Mouse (Mus musculus): ENCODE data around the gene Pheta2.

The Pheta2 gene

DNA sequence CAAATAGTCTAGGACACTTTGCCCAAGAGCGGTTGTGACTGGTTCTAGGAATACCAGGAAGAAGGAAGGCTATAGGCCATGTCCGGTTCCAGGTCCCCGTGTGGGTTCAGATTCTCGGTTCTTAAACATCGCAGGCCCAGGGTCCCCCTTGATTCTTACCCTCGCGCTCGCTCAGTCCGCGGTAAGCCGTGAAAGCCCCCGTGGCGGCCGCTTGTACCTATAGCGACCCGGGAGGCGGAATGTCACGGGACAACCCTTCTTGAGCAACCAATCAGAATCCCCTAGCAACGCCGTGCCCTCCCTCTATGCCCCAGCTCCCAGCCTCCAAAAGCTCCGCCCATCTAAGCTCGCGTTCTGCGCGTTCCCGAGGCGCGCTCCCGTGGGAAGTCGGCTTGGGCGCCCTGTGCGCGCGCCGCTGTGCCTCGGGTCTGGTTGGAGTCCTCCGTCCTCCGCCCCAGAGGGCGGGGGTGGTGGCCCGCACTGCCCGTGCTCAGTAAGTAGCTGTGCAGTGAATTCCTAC, at the start of gene Pheta2, which contains the start of the genes Naga and Smdt1:
Gene Pheta2 (plus strand): TSS at position 350 of the 520 bp plus-strand sequence.
Gene Naga (minus strand): TSS at position 333 of the 520 bp plus-strand sequence.
Gene Smdt1 (plus strand): TSS at position 367 of the 520 bp plus-strand sequence.
- DNase-seq (ENCODE audit: low spot score) = peak; percentile 89

DNA sequence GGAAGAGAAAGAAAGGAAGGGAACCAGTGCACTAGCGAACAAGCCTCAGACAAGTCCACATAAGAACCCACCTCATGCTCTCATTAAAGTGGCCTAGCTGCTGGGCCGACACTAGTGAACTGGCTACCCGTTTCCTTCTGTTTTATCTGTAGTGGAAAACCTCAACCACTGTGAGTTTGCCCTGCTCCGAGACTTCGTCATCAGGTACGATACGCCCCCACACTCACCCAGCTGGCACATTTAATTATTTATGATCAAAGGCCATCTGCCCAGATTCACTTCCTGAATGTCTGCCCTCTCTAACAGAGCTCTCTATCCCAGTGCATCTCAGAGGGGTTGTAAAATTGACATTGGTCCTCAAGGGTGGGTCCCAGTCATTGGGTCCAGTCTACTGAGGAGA, 48.5 kb upstream of the Pheta2 start:
- no peak for DNase-seq (ENCODE audit: low spot score)

DNA sequence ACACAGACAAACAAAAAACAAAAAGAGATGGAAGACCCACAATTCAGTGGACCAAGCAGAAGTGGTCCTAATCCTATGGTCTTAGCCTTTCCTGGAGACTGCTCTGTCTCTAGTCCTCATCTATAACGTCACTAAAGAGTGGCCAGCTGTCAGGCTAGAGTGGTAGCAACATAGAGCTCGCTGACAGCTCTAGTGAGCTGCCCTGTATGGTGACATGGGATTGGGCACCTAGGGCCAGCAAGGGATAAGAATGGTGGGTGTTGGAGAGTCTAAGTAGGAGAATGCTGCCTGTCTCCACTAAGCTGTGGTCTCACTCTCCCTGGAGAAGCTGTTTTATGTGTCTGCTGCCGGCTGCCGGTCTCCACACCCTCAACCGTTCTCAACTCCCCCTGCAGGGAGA, 45.9 kb upstream of the Pheta2 start:
- DNase-seq (ENCODE audit: low spot score) = no peak

DNA sequence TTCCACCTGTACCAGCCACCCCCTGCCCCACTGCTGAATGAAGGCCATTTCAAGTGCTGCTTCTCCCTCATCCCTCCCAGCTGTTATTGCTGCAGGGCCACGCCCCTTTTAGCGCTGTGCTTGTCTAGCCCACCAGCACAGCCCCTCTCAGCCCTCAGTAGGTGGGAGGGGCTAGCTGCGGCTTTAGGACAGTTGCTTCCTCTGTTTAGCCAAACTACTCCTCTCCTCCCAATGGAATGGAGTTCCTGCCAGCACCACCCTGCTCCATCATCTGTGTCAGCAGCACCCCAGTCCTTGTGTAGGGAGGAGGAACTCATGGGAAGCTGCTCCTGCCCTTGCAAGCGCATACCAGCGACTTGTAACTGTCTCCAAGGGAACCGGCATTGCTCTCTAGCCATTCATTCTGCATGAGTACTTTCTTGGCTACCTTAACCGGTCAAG, 45.5 kb upstream of the Pheta2 start:
- DNase-seq (ENCODE audit: low spot score) = no peak

DNA sequence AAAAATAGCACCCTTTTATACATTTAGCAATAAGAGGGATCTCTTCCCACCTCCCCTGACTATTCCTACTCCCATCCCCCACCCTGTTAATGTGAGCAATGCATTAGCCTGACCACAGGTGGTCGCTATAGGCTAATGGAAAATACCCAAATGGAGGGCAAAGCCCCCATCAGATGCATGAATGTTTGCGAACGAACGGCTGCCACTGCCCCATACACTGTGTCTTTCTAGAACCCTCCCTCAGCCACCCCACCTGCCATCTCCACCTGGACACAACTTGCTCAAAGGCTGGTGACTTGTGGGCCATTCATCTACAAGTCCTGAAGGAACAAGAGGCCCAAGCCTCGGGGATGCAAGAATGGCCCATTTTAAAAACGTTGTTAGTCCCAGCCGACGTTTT, 44.7 kb upstream of the Pheta2 start:
- no peak for DNase-seq (ENCODE audit: low spot score)

DNA sequence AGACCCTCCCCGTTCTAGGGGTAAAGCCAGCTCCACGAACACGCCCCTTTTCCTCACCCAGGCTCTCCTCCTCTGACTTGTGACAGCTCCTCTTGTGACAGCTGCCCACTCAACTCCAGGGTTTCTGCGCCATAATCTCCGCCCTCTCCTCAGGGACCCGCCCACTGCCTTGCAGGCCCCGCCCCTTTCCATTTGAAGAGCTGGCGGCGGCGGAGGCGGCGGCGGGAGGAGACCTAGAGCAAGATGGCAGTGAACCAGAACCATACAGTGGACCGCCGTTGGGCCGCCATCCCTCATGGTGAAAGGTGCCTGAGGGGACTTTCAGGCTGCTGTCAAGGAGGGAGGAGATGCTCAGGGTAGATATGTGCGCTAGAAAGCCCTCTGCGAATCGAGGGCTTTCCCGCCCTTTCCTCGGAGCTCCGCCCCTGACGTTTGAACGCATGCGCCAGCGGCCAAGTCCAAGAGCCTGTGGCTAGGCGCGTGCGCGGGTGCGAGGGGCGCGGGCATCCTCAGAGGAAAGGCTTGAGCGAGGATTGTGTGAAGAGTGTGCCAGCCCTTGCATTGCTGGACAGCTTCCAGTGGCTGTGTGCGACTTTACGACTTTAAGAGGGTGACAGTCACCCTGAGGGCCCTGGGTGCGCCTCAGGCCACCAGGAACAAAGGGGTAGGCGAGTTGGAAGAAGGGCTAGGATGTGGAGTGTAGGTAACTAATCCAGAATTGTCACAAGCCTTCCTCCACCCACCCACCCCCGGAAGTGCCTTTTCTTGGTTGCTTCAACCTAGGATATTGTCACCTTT, 39.8 kb upstream of the Pheta2 start, which contains the start of gene Wbp2nl:
Gene Wbp2nl (plus strand): TSS at position 191 of the 798 bp plus-strand sequence.
- no peak for DNase-seq (ENCODE audit: low spot score)

DNA sequence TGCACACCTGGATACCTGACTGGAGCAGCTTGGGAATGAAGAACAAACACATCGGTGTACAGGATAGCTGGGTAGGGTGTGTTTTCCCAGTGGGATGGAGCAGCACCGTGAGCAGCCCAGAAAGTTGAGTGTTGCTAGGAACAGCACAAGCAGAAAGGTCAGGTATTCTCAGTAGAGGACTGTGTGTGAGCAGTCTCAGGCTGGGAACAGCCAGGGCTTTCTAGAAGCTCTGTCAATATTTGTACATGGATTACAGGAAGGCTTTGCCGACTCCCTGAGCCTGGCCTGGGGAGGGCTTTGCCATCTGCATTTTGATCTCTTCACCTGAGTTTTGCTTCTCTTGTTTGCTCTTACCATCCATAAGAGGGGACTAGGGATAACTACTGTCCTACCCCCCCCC, 31.6 kb upstream of the Pheta2 start:
- no peak for DNase-seq (ENCODE audit: low spot score)

DNA sequence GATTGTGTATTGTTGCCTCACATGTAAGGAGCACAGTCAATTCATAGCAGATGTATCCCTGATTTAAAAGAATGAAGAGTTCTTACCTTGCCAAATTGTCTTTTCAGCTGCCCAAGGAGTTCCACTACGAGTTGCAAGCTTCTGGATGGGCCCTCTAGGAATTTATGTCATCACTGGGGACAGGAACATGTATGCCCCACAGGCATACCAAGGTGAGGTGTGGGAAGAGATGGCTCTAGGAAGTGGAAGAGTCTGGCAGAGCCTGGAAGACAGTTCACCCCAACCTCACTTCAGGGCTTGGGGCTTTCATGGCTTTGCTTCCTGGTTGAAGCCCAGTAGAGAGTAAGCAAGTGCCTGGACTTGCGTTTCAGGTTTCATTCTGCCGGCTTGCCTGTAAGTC, 30.3 kb upstream of the Pheta2 start:
- no peak for DNase-seq (ENCODE audit: low spot score)

DNA sequence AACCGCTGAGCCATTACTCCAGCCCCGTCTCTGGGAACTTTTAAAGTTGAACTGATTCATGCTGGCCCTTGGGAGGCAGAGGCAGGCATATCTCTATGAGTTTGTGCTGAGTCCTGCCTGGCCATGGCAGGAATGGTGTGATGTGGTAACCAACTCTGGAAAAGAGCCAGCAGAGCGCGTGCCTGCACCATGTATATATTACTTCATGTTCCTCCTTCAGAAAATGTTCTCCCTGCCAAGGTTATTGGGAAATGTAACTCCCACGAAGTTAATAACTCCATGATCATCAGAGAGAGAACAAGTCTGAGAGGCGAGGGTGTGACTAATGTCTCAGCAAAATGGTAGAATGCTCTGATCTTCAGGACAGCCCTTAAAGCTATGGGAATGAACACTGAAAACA, 20.9 kb upstream of the Pheta2 start:
- DNase-seq (ENCODE audit: low spot score) = no peak

DNA sequence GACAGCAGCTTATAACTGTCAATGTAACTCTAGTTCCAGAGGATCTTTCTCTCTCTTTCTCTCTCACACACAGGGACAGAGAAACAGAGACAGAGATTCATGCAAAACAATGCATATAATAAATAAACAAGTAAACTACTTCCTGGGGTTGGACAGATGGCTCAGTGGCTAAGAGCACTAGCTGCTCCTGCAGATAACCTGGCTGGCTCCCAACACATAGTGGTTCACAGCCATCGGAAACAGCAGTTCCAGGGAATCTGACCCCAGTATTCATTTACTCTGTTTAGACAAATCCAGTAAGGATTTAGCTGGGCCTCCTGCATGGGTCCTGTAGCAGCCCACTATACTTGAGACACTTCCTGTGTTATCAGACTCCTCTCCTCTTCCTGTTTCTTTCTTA, 19.1 kb upstream of the Pheta2 start:
- DNase-seq (ENCODE audit: low spot score) = no peak

DNA sequence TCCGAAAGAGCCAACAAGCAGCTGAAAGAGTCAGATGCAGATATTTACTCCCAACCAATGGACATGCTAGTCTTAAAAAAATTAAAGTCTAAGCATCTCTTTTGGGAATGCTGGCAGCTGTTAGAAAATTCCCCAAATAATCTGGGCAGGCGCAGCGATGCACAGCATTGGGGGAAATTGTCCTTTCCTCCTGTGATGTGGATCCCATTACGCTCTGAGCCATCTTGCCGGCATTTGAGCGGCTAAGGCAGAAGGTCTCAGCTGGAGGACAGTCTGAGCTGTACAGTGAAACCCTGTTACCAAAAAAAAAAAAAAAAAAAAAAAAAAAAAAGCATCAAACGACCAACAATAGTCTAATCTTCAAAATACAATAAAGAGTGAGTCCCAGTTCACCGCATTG, 16.5 kb upstream of the Pheta2 start:
- DNase-seq (ENCODE audit: low spot score) = no peak

DNA sequence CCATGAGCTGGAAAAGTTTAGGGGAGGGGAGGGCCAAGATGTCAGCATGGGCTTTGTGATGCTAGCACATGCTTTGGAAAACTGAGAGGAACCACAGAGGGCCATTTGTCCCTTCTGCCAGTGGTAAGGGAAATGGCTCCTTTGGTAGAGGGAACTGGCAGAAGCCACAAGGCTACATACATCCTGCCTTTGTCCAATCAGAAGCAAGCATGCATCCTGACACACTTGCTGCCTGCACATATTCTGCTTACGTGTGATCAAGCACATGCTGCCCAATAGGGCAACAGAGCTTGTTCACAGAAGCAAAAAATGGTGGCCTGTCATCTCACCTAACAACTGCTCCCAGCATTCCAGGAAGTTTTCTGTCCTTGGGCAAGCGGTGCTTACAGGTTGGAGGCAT, 13.4 kb upstream of the Pheta2 start:
- DNase-seq (ENCODE audit: low spot score) = no peak

DNA sequence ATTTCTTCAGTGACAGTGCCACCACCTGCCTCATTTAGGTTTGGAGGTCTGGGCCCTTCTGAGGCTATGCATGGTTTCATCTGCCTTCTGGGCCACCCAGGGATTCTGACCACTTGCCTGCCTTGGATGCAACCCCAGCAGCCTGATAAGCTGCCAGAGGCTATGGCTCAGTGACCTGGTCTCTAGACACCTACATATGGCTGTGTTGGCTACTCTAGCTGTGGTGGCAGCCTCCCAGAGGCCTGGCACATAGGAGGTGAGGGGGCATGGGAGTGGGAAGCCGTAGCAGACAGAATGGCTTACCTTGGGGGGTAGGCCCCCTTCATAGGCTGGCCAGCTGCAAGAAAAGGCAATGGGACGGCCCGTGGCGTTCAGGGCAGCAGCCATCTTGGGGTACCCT, 3.5 kb upstream of the Pheta2 start:
- DNase-seq (ENCODE audit: low spot score) = no peak

DNA sequence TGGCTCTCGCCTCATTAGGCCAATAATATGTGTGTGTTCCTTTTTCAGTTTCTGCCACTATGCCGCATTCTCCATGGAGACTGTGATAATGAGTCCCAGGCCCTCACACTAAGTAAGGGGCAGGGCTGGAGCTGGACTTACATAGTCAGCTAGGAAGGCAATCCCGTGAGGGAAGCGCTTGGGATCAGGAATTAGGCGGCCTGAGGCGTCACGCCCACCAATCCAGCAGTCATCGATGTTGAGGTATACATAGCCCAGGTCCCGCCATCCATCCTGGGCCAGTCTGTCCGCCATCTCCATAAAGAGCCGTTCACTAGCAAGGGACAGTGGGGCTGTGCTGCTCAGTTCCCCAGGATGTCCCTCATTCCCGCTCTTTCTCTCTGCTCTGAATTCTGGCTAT, 2.1 kb upstream of the Pheta2 start:
- DNase-seq (ENCODE audit: low spot score) = no peak

DNA sequence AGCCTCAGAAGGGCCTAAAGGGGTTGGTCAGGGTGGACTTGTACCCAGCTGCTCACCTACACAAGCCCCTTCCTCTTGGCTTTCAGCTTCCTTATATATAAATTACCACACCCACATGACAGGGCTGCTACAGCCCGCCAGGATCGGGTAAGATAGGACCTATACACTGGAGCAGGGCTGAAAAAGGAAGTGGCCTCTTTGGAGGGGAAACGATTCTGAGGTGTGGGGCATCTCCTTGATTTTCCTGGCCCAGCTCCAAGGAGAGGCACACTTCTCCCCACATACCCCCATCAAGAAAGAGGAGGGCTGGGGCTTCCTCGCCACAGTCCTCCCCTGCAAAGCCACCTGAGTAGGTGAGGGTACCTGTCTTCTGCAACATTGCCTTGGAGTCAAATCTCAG, 867 bp upstream of the Pheta2 start:
- DNase-seq (ENCODE audit: low spot score) = no peak

DNA sequence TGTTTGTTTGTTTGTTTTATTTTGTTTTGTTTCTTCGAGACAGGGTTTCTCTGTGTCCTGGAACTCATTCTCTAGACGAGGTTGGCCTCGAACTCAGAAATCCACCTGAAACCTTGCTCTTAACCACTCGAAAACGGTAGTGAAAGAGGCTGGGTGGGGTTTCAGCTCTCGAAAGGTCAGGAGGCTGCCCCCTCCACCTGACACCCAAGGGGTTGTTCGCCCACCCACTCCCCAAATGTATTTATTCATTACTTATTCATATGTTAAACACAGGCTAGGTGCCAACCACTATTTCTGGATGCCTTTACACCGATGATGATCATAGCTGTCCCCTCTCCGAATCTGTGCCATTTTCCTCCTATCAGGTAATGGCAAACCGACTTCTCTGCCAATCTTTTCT, 408 bp downstream of the Pheta2 start:
- DNase-seq (ENCODE audit: low spot score) = no peak

DNA sequence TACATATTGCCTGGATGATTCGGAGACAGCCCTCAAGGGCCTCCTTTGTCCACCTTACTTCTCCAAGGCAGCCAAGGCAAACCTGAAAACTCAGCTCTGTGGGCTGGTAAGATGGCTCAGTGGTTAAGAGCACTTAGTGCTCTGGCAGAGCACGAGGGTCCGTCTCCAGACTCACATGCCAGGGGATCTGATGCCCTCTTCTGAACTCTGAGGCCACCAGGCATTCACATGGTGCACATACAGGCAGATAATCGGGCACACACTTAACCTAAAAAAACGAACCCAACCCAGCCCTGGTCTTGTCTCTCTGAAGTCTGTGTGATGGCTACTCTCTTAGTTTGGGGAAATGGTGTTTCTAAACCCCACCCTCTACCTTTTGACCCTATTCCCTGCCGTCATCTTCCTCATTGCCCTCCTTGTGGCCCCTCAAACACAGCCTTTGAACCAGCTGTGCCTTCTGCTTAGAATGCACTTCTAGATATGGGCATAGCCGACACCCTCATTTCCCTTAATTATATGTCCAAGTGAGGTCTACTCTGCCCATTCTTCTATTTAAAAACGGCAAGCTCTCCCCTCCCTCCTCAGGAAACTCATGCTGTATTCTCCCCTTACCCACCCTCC, 1.0 kb downstream of the Pheta2 start:
- no peak for DNase-seq (ENCODE audit: low spot score)

DNA sequence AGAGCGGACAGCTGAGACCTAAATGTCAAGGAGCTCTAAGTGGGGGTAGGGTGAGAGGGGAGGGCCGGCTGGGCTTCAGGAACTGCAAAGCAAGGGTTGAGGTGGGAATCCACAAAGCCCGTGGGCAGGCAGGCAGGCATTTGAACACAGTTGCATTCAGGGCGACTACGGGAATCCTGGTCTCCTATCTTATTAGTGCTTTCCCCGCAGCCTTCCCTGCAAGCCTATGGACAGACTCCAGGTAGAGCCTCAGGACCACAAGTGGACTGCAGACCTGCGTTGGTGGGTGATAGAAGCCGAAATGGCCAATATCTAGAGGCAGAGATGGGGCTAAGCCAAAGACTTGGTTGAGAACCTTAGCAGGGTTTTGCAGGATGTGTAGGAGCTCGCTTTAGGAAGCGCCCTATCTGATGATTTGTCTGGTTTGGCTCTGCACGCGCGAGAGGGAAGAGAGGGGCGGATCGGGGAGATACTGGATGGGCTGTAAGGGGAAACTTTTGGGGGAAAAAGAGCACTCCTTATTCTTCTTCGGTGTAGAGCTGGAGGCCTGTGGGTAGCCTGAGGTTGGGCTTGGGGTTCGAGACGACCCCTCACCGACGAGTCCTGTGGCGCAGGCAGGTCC, 1.8 kb downstream of the Pheta2 start:
- no peak for DNase-seq (ENCODE audit: low spot score)

DNA sequence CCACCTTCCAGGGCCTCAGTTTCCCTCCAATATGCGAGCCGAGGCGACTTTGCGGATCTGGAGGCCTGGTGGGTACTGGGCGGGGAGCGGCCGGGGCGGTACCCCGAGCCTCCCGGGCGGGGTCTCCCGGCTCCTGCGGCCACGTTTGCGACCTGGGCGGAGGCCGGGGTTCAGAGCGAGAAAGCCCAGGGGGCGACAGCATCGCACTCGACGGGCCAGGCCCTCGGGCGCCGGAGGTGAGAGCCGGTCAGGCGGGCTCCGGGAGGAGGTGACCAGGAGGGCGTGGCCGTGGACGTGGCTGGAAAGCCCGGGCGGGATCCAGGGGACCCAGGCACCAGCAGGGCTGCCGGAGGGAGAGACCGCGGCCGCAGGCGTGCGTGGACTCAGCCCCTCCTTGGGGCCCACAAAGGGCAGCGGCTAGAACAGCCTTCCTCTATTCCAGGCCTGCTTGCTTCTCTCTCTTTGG, 2.3 kb downstream of the Pheta2 start:
- no peak for DNase-seq (ENCODE audit: low spot score)

DNA sequence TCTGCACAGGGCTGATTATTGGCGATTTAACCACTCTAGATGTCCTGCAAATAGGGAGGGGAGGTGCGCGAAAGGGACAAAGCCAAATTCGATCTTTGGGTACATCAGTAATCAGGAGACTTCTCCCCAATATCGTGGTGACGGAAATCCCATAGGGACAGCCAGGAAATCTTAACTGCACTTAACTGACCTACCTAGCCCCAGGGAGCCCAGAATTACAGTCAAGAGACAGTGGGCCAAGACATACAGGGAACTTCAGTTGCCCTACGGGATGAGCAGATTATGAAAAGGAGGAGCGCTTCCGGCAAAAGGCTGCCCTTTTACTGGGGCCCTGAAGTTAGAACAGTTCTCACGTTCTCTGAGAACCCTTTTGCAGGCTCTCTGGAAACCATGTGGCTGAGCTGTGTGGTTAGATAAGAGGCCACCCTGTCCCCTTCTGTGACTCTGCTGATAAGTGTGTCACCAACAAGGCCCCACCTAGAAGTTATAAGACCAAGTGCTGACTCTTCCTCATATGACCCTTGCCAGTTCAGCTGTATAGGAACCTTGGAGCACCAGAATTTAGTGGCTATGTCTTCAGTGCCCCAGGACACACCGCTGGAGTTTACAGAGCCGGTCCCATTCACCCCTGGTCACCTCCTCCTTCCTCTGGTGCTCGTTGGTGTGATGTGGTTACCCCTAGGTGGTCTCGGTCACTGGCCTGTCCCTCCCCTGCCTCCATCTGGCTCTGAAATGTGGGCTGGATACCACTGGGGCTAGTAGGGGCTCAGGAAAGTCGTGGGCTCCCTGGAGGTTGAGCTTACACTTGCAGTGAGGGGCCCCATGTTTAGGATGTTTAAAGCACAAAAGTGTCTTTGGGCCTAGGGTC, 3.2 kb downstream of the Pheta2 start:
- no peak for DNase-seq (ENCODE audit: low spot score)

DNA sequence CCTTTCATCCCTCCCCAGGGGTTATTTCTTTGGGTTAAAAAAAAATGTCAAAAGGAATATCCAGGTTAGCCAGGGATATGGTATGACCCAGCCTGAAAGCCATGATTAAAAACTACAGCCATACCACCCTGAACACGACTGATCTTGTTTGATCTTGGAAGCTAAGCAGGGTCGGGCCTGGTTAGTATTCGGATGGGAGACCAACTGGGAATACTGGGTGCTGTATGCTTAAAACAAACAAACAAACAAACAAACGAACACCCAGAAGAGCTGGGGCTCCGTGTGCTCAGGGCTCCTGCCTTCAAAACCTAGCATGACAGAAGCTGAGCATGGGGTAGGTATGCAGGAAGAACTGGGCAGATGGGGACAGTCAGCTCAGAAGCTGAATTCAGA, 3.8 kb downstream of the Pheta2 start:
- DNase-seq (ENCODE audit: low spot score) = no peak
